Mouse (Mus musculus): ENCODE measurements around the gene Rab34.
A peak's percentile ranks its signal among the peaks of the same experiment; 100 is the strongest.
"Not testable (repeated sequence)": the region's sequence is repeated elsewhere in the genome, so short reads cannot be mapped to it uniquely, and the experiment has no call there.

Gene Rab34

DNA sequence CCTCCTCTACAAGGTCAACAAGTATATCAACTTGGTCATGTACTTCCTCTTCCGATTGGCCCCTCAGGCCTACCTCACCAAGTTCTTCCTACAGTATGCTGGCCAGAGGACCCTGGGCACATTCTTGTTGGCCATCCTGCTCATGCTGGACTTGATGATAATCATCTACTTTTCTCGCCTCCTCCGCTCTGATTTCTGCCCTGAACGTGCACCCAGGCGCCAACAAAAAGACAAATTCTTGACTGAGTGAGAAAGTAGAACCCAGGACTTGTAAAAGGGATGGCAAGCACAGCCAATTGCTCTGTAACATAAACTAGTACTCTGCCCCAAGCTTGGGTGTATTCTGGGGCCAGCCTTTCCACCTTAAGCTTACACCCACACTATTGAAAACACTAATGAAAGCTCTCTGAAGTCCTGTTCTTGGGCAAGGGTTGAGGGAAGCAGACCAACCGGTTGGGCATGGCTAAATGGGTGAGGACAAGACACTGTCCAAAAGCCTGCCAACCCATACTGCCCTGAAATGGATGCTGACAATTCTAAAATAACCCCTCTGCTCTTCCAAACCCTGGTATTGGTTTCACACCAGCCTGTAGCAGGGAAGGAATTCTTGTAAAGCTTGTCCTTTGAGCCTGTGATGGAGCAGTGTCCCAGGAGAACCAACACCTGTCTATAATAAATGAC is 8.0 kb upstream of the Rab34 start:
- DNase-seq (ENCODE audit: low spot score): no peak

DNA sequence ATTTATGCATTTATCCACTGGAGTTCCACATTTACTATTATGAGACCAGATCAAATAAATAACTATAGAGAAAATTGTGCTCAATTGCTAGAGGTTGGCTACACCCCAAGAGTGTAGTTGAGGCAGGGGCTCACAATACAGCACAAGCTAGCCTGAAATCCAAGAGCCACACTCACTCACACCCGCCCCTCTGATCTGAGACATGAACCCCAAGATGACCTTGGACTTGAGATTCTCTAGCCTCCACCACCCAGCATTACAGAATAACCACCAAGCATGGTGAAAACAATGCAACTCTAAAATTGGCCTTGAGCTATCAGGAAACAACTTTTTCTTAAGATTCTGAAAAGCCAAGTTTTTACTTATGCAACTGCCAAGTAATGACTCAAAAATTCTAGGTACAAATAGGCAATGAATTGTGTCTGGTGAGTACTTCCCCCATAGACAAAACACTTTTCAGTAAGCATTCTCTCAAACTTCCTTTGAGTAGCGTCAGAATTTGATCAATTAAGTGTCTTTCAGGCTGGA is 6.3 kb upstream of the Rab34 start:
- DNase-seq (ENCODE audit: low spot score): no peak

DNA sequence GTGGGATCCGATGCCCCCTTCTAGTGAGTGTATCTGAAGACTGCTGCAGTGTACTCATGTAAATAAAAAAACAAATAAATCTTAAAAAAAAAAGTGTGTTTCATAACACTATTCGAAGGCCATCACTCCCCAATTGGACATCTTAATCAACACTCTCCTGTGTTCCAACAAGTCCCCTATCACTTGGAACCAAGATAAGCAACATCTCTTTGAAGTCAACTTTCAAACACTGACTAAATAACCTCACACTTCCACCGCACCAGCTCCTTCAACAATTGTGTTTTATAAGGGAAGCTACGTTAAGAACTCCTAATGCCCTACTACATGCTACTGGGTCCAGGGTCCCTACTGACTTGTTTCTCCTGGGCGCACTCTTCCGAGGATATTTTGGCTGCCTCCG is 5.8 kb upstream of the Rab34 start:
- DNase-seq (ENCODE audit: low spot score): no peak

DNA sequence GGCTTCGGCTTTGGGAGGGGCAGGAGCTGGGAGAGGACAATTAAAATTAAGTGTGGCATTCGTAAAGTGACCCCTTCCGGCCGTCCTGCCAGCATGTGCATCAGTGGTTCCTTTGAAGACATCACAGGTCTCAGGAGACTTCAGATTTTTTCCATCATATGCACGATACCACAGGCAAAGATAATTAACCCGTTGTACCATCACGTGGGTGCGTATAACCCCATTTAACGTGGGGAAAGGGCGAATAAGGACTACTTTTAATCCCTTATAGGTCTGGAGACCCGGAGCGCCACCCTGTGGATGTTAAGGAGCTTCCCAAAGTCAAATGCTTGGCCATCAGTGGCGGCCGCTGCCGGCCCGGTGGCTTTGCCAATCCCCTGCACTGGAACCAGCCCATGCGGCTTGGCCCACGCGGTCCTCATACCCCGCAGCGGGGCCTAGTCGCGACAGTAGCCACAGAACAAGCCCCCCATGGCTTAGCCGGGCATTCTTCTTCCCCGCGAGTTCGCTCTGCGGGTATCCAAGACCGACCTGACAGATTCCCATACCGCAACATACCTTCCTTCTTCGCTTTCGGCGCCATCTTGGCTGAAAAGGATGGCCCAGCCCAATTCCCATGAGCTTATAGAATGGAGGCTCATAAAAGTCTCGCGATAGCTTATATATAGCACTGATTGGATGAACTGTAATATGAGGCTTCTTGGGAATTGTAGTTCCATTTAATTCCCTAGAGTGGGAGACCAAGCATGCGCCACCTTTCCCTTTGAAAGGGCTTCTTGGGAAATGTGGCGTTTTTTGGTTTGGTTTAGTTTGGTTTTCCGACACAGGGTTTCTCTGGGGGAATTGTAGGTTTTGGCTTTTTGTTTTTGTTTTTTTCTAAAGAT is 5.0 kb upstream of the Rab34 start, which contains the start of gene Rpl23a:
Rpl23a (minus strand) TSS at position 624 of the 884 bp plus-strand sequence.
- DNase-seq (ENCODE audit: low spot score): peak; percentile 73

DNA sequence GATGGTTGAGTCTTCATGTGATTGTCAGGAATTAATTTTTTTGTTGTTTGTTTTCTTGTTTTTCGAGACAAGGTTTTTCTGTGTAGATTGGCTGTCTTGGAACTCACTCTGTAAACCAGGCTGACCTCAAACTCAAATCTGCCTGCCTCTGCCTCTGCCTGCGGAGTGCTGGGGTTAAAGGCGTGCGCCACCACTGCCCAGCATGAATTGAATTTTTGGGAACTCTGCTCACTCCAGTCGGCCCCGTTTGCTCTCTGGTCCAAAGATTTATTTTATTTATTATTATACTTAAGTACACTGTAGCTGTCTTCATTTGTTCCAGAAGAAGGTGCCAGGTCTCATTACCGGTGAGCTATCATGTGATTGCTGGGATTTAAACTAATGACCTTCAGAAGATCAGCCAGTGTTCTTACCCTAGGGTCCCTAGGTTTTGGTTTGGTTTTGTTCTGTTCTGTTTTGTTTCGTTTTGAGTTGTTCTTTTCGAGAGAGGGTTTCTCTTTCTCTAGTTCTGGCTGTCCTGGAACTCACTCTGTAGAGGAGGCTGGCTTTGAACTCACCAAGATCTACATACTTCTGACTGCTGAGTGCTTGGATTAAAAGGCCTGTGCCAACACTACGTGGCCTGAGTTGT is 4.2 kb upstream of the Rab34 start:
- DNase-seq (ENCODE audit: low spot score): no peak

DNA sequence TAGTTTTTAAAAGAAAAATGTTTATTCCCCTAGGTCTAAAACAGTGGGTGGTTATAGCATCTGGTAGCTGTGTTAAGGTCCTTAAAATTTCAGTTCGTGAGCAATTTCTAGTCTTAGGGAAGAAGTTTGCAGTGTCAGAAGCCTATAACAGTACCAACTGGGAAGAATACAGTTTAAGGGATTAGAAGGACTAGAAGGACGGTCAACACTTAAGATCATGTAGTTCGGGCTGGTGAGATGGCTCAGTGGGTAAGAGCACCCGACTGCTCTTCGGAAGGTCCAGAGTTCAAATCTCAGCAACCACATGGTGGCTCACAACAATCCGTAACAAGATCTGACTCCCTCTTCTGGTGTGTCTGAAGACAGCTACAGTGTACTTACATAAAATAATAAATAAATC is 3.5 kb upstream of the Rab34 start:
- DNase-seq (ENCODE audit: low spot score): not testable (repeated sequence)

DNA sequence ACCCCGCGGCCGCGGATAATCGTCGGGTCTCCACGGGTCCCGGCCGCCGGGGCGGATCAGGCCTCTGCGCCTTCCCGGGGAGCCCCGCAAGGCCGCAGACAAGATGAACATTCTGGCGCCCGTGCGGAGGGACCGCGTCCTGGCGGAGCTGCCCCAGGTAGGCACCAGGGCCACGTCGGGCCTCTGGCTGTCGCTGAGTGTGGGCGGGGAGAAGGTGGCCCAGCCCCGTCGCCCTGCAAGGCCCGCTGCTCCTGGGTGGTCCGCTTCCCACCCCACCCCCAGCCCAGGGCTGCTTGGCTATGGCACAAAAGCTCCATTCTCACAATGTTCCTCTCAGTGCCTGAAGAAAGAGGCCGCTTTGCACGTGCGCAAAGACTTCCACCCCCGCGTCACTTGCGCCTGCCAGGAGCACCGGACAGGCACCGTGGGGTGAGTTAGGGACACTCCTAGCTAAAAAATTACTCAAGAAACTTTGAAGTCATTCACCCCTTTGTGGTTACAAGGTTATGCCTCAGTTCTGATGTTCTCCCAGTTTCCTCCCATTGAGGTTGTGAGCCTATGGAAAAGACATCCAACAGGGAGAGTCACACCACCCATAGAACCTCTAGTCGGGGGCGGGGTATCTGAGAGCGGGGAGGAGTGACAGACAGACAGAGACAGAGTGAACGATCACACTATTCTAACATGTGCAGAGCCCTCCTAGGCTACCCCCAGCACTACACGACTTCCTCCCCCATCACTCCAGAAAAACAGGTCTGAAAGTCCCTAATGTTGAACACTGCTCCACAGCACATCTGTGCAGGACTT is 1.2 kb downstream of the Rab34 start:
- no peak for DNase-seq (ENCODE audit: low spot score)

DNA sequence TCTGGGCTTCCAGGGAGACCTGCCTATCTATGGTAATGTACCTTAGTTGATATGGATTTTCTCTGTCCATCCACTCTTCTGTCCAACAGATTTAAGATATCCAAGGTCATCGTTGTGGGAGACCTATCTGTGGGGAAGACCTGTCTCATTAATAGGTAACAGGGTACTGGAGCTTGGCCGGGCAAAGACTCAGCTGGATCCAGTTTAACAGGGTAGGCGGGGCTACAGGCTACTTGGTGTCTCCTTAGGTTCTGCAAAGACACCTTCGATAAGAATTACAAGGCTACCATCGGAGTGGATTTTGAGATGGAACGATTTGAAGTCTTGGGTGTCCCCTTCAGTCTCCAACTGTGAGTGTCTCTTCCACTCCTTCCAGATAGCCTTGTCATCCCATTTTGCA is 1.8 kb downstream of the Rab34 start:
- DNase-seq (ENCODE audit: low spot score): no peak

DNA sequence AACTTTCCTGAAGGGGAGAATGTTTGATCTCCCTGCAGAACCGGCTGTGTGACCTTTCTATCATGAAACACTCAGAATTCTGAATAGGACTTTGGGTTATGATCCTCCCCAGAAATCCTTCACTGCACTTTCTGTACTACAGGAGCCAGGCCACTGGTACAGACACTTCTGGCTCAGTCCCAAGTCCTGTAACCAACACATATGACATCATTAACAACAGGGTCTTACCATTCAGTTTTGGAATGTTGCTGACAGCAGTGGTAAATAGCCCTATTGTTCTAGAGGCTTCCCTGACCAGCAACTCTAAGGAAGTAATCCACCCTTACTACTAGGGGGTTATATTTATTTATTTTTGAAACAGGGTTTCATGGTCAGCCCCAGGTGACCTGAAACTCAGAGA is 4.9 kb downstream of the Rab34 start, which contains the start of gene Proca1:
Proca1 (plus strand) TSS at position 280 of the 400 bp plus-strand sequence.
- DNase-seq (ENCODE audit: low spot score): no peak

DNA sequence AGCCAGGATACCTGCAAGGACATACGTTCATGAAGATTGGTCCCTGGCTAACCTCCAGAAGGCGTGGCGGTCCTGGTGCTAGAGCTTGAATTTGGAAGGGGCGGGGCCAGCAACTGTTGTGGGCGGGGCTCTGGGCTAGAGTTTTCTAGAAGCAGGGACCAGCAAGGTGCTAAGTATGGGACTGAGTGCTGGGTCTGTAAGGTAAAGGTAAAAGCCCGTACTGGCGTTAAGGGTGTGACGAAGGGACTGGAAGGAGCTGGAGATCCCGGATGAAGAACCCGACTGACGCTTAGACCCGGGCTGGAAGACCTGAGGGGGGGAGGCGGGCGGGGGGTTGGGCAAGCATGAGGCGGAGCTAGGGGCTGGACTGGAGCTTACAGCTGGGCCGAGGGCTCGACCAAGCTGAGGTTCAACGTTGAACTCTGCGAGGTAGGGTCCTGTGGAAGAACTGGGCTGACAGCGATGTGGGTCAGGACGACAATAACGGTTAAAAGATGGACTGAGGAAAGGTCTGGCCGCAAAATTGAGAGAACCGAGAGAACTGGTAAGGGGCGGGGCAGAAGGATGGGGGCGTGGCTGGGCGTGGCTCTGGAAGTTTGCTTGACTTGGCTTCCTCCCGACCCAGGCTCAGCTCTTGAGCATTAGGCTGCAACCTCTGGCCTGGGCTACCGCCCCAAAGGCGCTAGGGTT is 6.3 kb downstream of the Rab34 start:
- DNase-seq (ENCODE audit: low spot score): peak; percentile 69

DNA sequence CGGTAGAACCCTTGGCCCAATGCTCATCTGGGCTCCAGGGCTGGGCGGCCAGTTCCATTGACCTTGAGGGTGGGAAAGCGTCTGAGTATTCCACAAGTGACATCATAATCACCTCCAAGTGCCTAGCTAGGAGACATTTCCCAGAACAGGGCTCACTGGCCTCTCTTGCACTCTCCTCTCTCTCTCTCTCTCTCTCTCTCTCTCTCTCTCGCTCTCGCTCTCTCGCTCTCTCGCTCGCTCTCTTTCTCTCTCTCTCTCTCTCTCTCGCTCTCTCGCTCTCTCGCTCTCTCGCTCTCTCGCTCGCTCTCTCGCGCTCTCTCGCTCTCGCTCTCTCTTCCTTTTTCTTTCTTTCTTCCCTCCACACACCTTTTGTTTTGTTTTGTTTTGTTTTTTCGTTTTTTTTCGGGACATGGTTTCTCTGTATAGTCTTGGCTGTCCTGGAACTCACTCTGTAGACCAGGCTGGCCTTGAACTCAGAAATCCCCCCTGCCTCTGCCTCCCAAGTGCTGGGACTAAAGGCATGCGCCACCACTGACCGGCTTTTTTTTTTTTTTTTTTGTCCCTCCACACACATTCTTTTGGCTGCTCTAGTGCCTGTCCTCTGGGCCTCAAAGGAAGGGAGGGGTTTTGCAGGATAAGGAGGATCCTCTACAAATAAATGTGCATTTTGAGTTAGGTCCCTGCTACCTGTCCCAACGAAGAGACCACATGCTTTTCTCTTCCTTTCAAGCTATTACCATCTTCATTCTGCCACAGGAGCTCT is 7.1 kb downstream of the Rab34 start:
- no peak for DNase-seq (ENCODE audit: low spot score)

DNA sequence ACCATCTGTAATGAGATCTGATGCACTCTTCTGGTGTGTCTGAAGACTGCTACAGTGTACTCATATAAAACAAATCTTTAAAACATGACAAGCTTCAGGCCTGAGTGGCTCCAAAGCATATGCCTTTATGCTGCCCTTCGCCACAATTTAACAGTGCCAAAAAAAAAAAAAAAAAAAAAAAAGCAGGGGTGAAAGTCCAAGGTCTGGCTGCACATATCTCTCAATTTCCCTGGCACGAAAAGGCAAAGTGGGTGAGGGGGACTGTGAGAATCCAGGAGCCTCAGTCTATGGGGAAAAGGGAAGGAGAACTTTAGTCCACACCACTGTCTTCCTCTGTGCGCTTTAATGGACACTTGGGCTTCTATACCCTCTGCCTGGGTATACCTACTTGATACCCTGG is 14.1 kb downstream of the Rab34 start:
- DNase-seq (ENCODE audit: low spot score): no peak

DNA sequence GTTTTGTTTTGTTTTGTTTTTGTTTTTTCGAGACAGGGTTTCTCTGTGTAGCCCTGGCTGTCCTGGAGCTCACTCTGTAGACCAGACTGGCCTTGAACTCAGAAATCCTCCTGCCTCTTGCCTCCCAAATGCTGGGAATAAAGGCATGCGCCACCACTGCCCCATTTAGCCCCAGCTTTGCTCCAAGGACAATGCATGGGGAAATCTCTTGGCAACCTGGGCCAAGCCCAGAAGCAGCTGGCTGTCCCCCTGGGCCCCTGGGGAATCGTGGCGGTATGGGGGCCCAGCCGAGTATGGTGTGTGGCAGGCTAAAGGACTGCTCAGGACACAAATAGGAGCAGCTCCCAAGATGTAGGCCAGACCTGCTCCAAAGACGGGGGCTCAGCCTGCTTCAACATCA is 16.1 kb downstream of the Rab34 start:
- no peak for DNase-seq (ENCODE audit: low spot score)

DNA sequence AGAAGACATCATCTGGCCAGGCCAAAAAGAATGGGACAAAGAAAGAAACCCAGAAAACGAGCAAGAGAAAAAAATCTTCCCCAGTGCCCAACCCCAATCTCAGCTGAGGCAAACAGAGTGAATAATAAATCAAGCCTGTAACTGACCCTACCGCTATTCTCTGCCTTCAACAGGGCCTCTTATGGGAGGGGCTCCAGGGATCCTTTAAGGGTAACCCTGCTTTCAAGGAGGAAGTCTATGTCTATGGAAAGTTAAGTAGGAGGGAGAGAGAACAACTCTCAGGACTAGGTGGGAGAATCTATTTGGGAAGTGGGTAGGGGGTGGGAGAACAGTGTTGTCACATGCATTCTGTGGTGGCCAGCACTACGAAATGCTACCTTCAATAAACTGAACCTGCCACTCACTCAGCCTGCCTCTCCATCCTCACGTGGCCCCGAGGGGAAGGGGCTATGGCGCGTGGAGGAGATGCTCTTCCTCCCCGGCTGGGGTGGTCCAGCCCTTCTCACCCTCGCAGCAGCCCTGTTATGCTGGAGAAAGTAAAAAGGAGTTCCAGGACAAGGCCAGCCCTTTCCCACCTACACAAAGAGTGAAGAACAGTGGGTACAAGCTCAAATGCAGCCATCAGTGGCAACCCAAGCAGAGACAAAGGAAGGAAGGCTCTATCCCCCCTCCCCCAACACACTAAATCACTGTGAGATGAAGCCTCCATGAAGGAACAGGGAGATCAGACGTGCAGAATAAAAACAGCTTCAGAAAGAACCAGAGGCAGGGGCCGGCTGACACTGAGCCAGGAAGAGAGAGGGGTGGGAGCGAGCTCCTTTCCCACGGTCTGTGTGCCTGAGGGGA is 17.4 kb downstream of the Rab34 start:
- DNase-seq (ENCODE audit: low spot score): no peak

DNA sequence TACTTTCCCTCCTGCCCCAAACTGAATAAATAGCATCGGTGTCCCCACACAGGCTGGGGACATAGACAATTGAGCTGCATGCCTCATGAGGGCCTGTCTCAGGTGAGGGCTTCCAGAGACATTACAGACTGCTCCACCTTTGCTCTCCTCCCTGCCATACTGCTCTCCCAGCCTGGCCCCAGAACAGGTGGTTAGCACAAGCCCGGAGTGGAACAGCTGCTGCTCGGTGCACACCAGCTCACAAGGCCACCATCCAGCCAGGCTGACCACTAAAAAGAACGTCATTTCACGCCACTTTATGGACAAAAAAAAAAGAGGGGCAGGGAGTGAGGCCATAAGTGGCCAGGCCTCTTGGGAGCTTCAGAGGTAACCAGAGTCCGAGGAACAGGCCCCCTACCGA is 19.0 kb downstream of the Rab34 start:
- no peak for DNase-seq (ENCODE audit: low spot score)

DNA sequence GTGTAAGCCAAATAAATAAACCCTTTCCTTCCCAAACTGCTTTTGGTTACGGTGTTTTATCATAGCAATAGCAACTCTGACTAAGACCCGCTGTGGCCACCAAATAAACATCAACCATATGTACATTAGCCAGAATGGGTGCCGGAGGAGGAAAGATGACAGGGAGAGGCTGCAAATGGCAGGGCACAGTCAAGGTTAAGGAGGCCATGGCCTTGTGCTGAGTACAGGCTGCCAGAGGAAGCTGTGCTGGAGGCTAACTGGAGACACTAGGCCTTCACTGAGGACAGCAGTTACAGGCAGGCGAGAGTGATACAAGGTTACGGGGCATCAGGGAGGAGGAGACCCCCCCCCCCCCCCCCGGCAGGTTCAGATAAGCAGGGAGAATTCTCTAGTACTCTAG is 21.7 kb downstream of the Rab34 start:
- no peak for DNase-seq (ENCODE audit: low spot score)

DNA sequence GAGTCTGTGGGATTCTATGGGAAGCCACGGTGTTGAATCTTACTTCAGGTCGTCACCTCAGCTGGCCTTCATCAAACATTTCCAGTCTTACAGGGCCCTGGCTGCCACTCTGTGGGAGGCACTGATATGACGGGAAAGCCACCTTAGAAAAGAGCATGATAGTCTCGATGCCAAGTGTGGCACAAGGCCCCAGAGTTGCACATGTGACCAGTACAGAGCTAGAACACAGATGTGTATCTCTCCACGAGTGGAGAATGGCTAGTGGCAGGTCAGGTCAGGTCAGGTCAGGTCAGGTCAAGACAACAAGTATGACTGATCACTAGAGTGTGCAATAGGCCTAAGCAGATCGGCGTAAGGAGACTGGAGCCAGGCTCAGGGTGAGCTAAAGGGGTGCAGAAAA is 22.4 kb downstream of the Rab34 start:
- no peak for DNase-seq (ENCODE audit: low spot score)

DNA sequence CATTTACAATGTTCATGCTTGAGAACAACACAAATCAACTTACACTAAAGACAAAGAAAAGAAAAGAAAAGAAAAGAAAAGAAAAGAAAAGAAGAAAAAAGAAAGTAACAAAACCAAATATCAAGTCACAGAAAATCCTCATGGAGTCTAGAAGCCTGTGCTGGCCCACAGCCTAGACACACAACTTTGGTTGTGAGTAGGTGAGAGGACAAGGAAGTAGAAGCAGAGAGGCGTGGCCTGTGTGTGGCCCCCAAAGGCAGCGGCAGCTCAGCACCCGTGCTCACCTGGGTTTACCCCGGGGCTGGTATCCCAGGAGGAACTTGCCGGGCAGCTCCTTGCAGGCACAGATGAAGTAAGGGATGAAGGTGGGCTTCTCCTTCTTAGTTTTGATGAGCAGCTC is 23.3 kb downstream of the Rab34 start:
- DNase-seq (ENCODE audit: low spot score): no peak

DNA sequence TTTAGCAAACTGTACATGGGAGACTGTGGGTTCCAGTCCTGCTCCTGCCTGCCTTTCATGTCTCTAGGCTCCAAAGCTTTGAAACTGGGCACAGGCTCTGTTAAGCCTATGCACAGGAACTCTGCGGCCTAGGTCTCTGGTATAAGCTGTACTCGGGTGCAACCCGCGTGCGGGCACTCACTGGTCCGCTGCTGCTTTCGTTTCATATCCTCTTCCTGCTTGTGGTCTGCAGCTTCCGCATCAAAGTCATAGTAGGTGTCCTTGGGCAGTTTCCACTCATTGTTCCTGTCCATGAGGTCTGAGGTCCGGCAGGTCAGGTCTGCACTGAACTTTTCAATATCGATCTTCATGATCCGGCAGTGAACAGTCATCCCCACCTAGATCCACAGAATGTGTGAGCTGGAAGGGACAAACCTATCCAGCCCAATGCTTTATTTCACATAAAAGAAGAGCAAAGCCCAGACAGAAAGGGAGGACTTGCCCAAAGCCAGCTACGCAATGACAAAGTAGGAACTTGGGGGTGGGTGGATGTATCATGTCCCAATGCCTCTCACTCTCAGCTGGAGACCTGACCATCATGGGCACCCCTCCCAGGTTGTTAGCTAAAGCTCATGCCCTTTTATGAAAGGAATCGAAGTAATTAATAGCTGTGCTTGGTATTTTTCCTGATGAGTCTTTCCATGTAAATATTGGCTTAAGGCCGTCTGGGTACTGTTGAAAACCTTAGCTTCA is 25.0 kb downstream of the Rab34 start:
- DNase-seq (ENCODE audit: low spot score): no peak

Measured in spleen, adult 12 weeks (tissue).